Mouse (Mus musculus) hindbrain, embryonic 14.5 days (tissue): Measurements from ENCODE around the gene Ccdc28b. TPM values are rescaled to one million over a fixed set of nuclear protein-coding genes. Genes with fewer than 3 reads are reported as not detected.

Experiments
- ATAC-seq: fragments of 200-750 bp; cut with Nextera tagmentation; 2 replicates; pipeline ENCODE4 v1.8.0; 2017; ENCODE audit warnings: moderate number of reproducible peaks, mild to moderate bottlenecking, moderate TSS enrichment, moderate library complexity; ENCODE audit not compliant: low FRiP score
- DNase-seq: peaks from one replicate; pipeline ENCODE4 v3.0.0-alpha.2; 2015; ENCODE audit warnings: low spot score
- H3K27ac ChIP-seq: fragments of 300-500 bp; sonication (generic); 2 replicates; pipeline ENCODE4 v1.5.1; 2014; ENCODE audit warnings: mild to moderate bottlenecking, moderate library complexity
- H3K27me3 ChIP-seq: fragments of 300-500 bp; sonication (generic); 2 replicates; pipeline ENCODE4 v1.6.1; 2014; ENCODE audit warnings: mild to moderate bottlenecking, low read length, mixed read lengths; ENCODE audit not compliant: control insufficient read depth, insufficient read depth
- H3K36me3 ChIP-seq: fragments of 300-500 bp; sonication (generic); replicated peaks from 2 replicates; pipeline ENCODE4 v1.6.1; 2014; ENCODE audit not compliant: control insufficient read depth, insufficient read depth
- H3K4me1 ChIP-seq: fragments of 300-500 bp; sonication (generic); replicated peaks from 2 replicates; pipeline ENCODE4 v1.6.1; 2014; ENCODE audit warnings: antibody characterized with exemption, low read length, mixed read lengths; ENCODE audit not compliant: control insufficient read depth, insufficient read depth
- H3K4me2 ChIP-seq: fragments of 300-500 bp; sonication (generic); replicated peaks from 2 replicates; pipeline ENCODE4 v1.6.1; 2014; ENCODE audit warnings: mild to moderate bottlenecking, moderate library complexity
- H3K4me3 ChIP-seq: fragments of 300-500 bp; sonication (generic); replicated peaks from 2 replicates; pipeline ENCODE4 v1.5.1; 2014; ENCODE audit warnings: mild to moderate bottlenecking, low read length
- H3K9ac ChIP-seq: fragments of 300-500 bp; sonication (generic); 2 replicates; pipeline ENCODE4 v1.6.1; 2014
- H3K9me3 ChIP-seq: fragments of 300-500 bp; sonication (generic); 2 replicates; pipeline ENCODE4 v1.6.1; 2016; ENCODE audit warnings: low read length; ENCODE audit not compliant: control insufficient read depth
- WGBS: fragments of 180-500 bp; shearing (Covaris S2); extraction: QIAGEN DNeasy Blood & Tissue Kit; methylation state at CpG from one replicate; pipeline ENCODE4 v1.1.7; 2014; 5-methylcytosine and 5-hydroxymethylcytosine counted together
- polyA plus RNA-seq: library from polyadenylated mRNA; unstranded; fragments of >200 nt; fragmentation: Nextera tagmentation; extraction: Ambion mirVana; gene quantifications from 2 replicates; pipeline ENCODE4 v1.2.1, GENCODE M21; 2014

Ccdc28b gene
- 127 and 128 TPM in 2 replicates for polyA plus RNA-seq

DNA sequence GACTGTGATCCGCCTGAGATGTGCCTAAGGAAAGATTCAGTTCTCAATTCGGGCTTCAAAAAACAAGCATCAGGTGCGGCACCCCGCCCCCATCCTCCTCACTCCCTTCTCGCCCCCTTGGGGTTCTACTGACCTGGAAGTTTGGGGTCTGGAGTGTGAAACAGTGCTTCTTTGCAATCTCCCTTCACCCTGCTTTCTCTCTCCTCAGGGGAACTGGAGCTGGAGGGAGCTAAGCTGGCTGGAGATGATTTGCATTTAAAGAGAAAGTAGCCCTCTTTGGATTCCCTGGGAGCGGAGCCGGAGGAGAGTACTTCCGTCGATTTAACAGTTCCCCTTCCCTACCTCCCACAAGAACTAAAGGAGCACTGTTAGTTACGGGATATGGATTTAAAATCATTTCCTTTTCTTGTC is at the start of gene Ccdc28b:
TSS of gene Ccdc28b (minus strand) at position 267 of the 411 bp plus-strand sequence.
- Histone ChIP-seq H3K4me2 (peak within 1 kb of the TSS; percentile 82), H3K9ac (peak within 1 kb of the TSS; percentile 66), H3K4me1 (peaks cover 32% of the 10 kb centered on the region), H3K4me3 (peak within 1 kb of the TSS; percentile 49), H3K9me3 (no peaks in the 10 kb centered on the region), H3K27ac (peak within 1 kb of the TSS; percentile 94), H3K27me3 (no peaks in the 10 kb centered on the region), H3K36me3 (peaks cover 29% of the 10 kb centered on the region)
- peak; percentile 74 for DNase-seq
- ATAC-seq: peak; percentile 19; the same call in 1 of the 2 replicates
- WGBS: 2% methylated on average over 10 of the region's 10 CpGs

DNA sequence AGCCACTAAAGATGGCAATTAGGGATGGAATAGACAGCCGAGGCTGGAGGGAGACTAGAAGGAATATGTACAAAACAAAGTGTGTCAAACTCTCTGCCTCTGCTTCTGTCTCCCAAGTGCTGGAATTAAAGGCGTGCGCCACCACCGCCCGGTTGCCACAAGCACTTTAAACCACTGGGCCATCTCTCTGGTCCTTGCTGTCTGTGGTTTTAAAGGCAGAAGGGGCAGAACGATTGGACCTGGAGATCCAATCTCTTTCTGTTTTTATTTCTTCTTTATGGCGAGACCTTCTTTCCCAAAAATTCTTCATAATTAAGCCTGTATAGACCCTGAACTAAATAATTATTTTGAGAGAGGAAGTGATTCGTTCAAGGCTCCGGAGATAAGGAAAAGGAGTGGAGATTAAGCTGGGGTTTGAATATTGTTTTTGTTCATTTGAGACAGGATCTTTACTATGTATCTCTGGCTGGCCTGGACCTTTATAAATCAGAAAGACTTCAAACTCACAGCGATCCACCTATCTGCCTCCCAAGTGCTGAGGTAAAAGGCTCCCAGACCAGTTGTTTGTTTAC is 49.2 kb upstream of the Ccdc28b start:
- no peak for ATAC-seq
- H3K27ac ChIP-seq: peak overlapping the region; percentile 90

DNA sequence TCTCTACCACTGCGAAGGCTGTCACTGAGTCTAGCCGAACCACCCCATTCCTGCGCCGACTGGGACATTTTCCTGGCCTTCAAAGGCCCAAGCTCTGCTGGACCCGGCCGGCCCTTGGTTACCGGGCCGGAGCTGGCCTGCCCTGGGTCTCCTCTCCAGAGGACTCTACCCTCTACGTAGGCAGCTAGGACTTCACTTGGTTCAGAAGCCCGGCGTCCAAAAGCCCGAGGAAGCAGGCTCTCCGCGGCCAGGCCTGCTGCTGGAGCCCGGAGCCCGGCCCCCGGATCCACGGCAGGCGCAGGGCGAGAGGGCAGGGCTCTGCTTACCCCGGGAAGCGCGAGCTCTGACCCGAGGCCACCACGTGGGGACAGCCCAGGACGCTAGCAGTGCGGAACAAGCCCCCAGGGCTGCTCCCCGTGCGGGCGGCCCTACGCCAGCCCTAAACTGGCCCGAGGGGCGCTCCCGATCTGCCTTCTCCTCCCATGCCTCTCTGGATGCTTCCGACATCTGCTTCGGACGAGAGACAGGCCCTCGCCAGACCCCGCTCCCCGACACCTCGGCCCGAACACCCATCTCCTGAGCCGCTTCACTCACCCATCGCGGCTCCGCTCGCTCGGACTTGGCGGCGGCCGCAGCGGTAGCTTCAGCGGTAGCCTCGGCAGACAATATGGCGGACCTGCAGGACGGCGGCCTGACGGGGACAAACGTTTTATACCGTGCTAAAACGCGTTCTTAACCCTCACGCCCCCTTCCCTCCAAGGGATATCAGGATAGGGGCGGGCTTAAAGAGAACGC is 48.5 kb upstream of the Ccdc28b start, which contains the start of gene Kpna6:
TSS of gene Kpna6 (minus strand) at position 685 of the 795 bp plus-strand sequence.
- DNase-seq: peak; percentile 88
- ATAC-seq: peak; percentile 95
- Histone ChIP-seq H3K4me3 (peak within 1 kb of the TSS; percentile 91), H3K27ac (peak within 1 kb of the TSS; percentile 90), H3K36me3 (peaks cover 27% of the 10 kb centered on the region), H3K4me2 (peak within 1 kb of the TSS; percentile 91), H3K27me3 (no peaks in the 10 kb centered on the region), H3K9ac (peak within 1 kb of the TSS; percentile 90), H3K4me1 (peaks cover 17% of the 10 kb centered on the region), H3K9me3 (no peaks in the 10 kb centered on the region)
- under 1% methylated on average over 64 of the region's 65 CpGs for WGBS

More for the DNA sequence above, 49.2 kb upstream of the Ccdc28b start:
- Histone ChIP-seq H3K4me3 (peak overlapping the region; percentile 91), H3K4me2 (peak overlapping the region; percentile 91), H3K36me3 (peaks cover 31% of the 10 kb centered on the region), H3K9ac (peak overlapping the region; percentile 90), H3K9me3 (no peaks in the 10 kb centered on the region), H3K27me3 (no peaks in the 10 kb centered on the region), H3K4me1 (peaks cover 17% of the 10 kb centered on the region)
- WGBS: 13% methylated on average over 10 of the region's 10 CpGs
- no peak for DNase-seq

DNA sequence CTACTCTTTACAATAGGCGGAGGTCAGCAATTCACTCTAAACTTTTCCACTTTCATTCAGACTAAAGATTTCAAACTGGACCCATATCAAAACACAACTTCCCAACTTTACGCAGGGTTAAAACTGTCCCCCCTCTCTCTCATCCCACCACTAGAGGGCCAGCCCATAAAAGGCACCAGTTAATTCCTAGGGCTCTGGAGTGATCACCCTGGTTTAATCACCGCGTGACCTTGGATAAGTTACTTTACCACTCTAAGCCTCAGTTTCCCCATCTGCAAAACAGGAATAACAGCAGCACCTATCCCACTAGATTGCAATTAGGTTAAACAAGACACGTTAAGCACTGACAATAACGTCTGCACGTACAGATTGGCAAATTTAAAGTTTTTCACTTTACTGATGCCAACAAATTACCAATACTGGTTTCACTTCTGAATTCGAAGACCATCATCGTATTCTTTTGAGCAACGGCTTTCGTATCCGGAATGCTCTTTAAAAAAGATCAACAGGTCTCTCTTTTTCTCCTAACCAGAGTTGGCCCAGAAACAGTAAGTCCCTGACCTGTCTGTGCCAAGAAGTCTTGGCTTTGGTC is 47.8 kb upstream of the Ccdc28b start:
- DNase-seq: peak; percentile 62
- H3K27me3 ChIP-seq: no peaks in the 10 kb centered on the region
- ATAC-seq: no peak
- H3K4me1 ChIP-seq: peaks cover 17% of the 10 kb centered on the region
- WGBS: 8% methylated on average over 12 of the region's 12 CpGs
- peak overlapping the region; percentile 91 for H3K4me3 ChIP-seq
- H3K9ac ChIP-seq: peak overlapping the region; percentile 90
- H3K36me3 ChIP-seq: peaks cover 27% of the 10 kb centered on the region
- H3K4me2 ChIP-seq: peak overlapping the region; percentile 91
- peak overlapping the region; percentile 90 for H3K27ac ChIP-seq
- no peaks in the 10 kb centered on the region for H3K9me3 ChIP-seq

DNA sequence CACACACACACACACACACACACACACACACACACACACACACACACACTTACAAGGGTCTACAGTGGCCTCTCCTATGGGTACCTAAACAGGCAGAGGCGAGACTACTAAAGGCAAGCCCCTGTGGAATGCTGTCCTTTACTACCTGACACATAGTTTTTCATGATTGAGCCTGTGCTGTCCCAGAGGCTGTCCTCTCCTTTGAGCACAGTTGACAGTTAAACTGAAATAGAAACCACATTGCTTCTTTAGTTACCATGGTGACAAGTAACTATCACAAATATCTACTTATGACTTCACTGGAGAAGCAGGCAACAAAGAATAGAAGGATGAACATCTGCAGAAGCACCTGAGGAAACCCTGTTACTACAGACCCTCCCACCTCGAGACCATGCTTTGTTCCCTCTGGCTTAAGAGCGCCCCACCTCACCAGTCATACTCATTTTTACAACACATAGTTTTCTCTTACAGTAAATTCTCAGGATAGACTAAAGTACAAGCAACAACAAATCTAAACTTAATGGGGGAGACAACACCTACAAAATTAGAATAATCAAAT is 38.6 kb upstream of the Ccdc28b start:
- no peak for ATAC-seq
- Histone ChIP-seq H3K36me3 (peaks cover 74% of the 10 kb centered on the region), H3K4me1 (no peaks in the 10 kb centered on the region), H3K27me3 (no peaks in the 10 kb centered on the region), H3K4me2 (no peak overlapping the region), H3K9ac (no peak overlapping the region), H3K27ac (no peak overlapping the region), H3K4me3 (no peak overlapping the region), H3K9me3 (no peaks in the 10 kb centered on the region)
- 80% methylated on average over 3 of the region's 3 CpGs for WGBS
- DNase-seq: no peak

DNA sequence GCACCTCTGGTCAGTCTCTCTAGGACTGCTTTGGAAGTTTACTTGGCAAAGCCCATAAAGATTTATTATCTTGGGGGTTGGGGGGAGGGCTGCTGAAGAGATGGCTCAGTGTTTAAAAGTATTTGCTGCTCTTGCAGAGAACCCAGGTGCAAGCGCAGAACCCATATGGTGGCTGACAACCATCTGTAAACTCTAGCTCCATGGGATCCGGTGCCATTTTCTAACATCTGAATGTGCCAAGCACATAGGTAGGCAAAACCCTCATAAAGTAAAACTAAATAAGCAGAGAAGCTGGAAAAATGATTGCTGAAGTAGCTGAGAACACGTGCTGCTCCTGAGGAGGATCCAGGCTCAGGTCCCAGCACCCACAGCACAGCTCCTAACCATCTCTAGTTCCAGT is 37.8 kb upstream of the Ccdc28b start:
- Histone ChIP-seq H3K4me2 (no peak overlapping the region), H3K27ac (no peak overlapping the region), H3K9ac (no peak overlapping the region), H3K4me3 (no peak overlapping the region), H3K27me3 (no peaks in the 10 kb centered on the region), H3K4me1 (no peaks in the 10 kb centered on the region), H3K9me3 (no peaks in the 10 kb centered on the region), H3K36me3 (peaks cover 74% of the 10 kb centered on the region)
- no peak for DNase-seq
- 94% methylated on average over 3 of the region's 3 CpGs for WGBS
- ATAC-seq: no peak

DNA sequence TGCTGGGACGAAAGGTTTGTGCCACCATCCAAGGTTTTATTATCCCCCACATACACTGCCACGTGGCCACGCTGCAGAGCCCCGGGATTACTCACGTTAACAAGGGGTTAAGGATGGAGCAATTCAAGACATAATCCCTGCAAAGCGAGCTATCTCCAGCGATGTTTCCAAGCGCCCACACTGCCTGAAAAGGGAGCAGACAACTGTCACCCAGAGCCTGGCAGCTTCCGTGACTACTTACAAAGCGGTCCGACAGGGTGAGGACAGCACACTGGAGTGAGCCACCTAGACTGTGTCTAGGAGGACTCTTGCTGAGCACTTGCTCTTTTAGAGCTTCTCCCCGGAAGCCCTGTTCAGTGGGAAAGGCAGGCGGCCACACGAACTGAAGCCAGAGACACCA is 31.0 kb upstream of the Ccdc28b start:
- Histone ChIP-seq H3K9ac (no peak overlapping the region), H3K4me3 (no peak overlapping the region), H3K4me1 (no peaks in the 10 kb centered on the region), H3K36me3 (peaks cover 96% of the 10 kb centered on the region), H3K27ac (no peak overlapping the region), H3K4me2 (no peak overlapping the region), H3K9me3 (no peaks in the 10 kb centered on the region), H3K27me3 (no peaks in the 10 kb centered on the region)
- DNase-seq (no peak), ATAC-seq (no peak)
- whole genome bisulfite sequencing: 94% methylated on average over 14 of the region's 14 CpGs

DNA sequence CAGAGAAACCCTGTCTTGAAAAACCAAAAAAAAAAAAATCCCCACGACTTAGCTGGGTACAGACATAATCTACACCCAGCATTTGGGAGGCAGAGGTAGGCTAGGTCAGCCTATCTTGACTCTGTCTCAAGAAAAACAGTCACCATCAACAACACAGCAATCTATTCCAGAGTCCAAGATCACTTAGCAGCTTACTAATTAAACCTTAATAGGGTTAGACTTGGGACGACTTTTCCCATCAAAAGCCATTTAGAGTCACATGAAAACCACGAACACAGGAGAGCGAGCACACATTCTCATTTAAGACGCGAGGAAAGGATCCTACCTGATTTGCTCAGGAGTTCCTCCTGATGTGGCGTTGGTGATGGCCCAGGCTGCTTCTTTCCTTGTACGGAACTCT is 26.6 kb upstream of the Ccdc28b start:
- Histone ChIP-seq H3K27me3 (no peaks in the 10 kb centered on the region), H3K4me1 (no peaks in the 10 kb centered on the region), H3K4me3 (no peak overlapping the region), H3K27ac (no peak overlapping the region), H3K9me3 (no peaks in the 10 kb centered on the region), H3K36me3 (peaks cover 97% of the 10 kb centered on the region), H3K4me2 (no peak overlapping the region), H3K9ac (no peak overlapping the region)
- 96% methylated on average over 8 of the region's 8 CpGs for WGBS
- DNase-seq: no peak
- no peak for ATAC-seq

DNA sequence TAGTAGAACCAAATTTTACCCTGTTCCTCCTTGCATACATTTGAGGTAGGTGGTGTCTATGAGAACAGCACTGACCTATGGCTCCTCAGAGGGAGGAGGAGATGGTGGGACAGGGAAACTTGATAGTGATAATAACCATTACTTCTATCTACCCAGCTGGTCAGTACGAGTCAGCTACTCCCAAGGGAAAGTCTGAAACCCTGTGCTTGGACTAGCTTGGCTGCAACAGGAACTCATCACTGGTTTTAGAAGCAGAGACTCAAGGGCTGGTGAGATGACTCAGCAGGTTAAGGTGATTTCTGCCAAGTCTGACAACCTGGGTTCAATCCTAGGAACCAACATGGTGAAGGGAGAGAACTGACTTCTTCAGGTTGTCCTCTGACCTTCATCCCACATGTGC is 24.9 kb upstream of the Ccdc28b start:
- Histone ChIP-seq H3K4me1 (no peaks in the 10 kb centered on the region), H3K27me3 (no peaks in the 10 kb centered on the region), H3K9ac (no peak overlapping the region), H3K4me2 (no peak overlapping the region), H3K9me3 (no peaks in the 10 kb centered on the region), H3K36me3 (peaks cover 92% of the 10 kb centered on the region), H3K27ac (no peak overlapping the region), H3K4me3 (no peak overlapping the region)
- ATAC-seq (no peak), DNase-seq (no peak)
- 96% methylated on average over 1 of the region's 1 CpGs for WGBS
